Mouse (Mus musculus): ENCODE measurements around the gene En2. TPM values are rescaled to one million over a fixed set of nuclear protein-coding genes. Genes with fewer than 3 reads are reported as not detected.

En2 gene
- total RNA-seq (2014; fragmentation: Nextera tagmentation) (not detected in 2 replicates), total RNA-seq (2017) (not detected in 2 replicates)

GRCm38 (mm10) chr5:28165358-28166255, at the start of gene En2:
TSS of gene En2 (plus strand) at chr5:28165694.
- ATAC-seq (replicated peaks; ENCODE audit: poor library complexity, severe bottlenecking), result no peak

GRCm38 (mm10) chr5:28117251-28117880, 48.1 kb upstream of the En2 start:
- no peak for ATAC-seq (replicated peaks; ENCODE audit: poor library complexity, severe bottlenecking)

GRCm38 (mm10) chr5:28117882-28118530, 47.5 kb upstream of the En2 start:
- ATAC-seq (replicated peaks; ENCODE audit: poor library complexity, severe bottlenecking), result peak; percentile 31

GRCm38 (mm10) chr5:28118531-28118925, 47.0 kb upstream of the En2 start:
- no peak for ATAC-seq (replicated peaks; ENCODE audit: poor library complexity, severe bottlenecking)

- no peak for ATAC-seq (replicated peaks; ENCODE audit: poor library complexity, severe bottlenecking)
Observed at GRCm38 (mm10) chr5:28119576-28119975, 45.9 kb upstream of the En2 start.

GRCm38 (mm10) chr5:28122491-28123454, 42.7 kb upstream of the En2 start:
- peak; percentile 93 for ATAC-seq (replicated peaks; ENCODE audit: poor library complexity, severe bottlenecking)

GRCm38 (mm10) chr5:28123455-28123825, 42.1 kb upstream of the En2 start:
- no peak for ATAC-seq (replicated peaks; ENCODE audit: poor library complexity, severe bottlenecking)

- no peak for ATAC-seq (replicated peaks; ENCODE audit: poor library complexity, severe bottlenecking)
Observed at GRCm38 (mm10) chr5:28124321-28125230, 40.9 kb upstream of the En2 start.

- ATAC-seq (replicated peaks; ENCODE audit: poor library complexity, severe bottlenecking), result no peak
Observed at GRCm38 (mm10) chr5:28128851-28129250, 36.6 kb upstream of the En2 start.

GRCm38 (mm10) chr5:28132231-28132630, 33.3 kb upstream of the En2 start:
- no peak for ATAC-seq (replicated peaks; ENCODE audit: poor library complexity, severe bottlenecking)

GRCm38 (mm10) chr5:28136438-28136837, 29.1 kb upstream of the En2 start:
- ATAC-seq (replicated peaks; ENCODE audit: poor library complexity, severe bottlenecking), result no peak

GRCm38 (mm10) chr5:28144555-28144954, 20.9 kb upstream of the En2 start:
- no peak for ATAC-seq (replicated peaks; ENCODE audit: poor library complexity, severe bottlenecking)

GRCm38 (mm10) chr5:28146018-28146417, 19.5 kb upstream of the En2 start:
- no peak for ATAC-seq (replicated peaks; ENCODE audit: poor library complexity, severe bottlenecking)

GRCm38 (mm10) chr5:28148473-28148872, 17.0 kb upstream of the En2 start:
- no peak for ATAC-seq (replicated peaks; ENCODE audit: poor library complexity, severe bottlenecking)

GRCm38 (mm10) chr5:28149436-28149835, 16.1 kb upstream of the En2 start:
- ATAC-seq (replicated peaks; ENCODE audit: poor library complexity, severe bottlenecking), result no peak

- no peak for ATAC-seq (replicated peaks; ENCODE audit: poor library complexity, severe bottlenecking)
Observed at GRCm38 (mm10) chr5:28157044-28157730, 8.3 kb upstream of the En2 start.

GRCm38 (mm10) chr5:28157781-28158180, 7.7 kb upstream of the En2 start:
- no peak for ATAC-seq (replicated peaks; ENCODE audit: poor library complexity, severe bottlenecking)

- no peak for ATAC-seq (replicated peaks; ENCODE audit: poor library complexity, severe bottlenecking)
Observed at GRCm38 (mm10) chr5:28158308-28159071, 7.0 kb upstream of the En2 start.

Measured in granulocyte monocyte progenitor cell, adult 5-6 weeks (primary cell).